Mouse (Mus musculus) CD4-positive, CD25-positive, alpha-beta regulatory T cell, adult 4 months (primary cell): Measurements from ENCODE around the gene Scaf4. TPM values are rescaled to one million over a fixed set of nuclear protein-coding genes. Genes with fewer than 3 reads are reported as not detected.
A peak's percentile ranks its signal among the peaks of the same experiment; 100 is the strongest.
"Not testable (repeated sequence)": the region's sequence is repeated elsewhere in the genome, so short reads cannot be mapped to it uniquely, and the experiment has no call there.

ENCODE experiments used
- ATAC-seq: one replicate; pipeline ENCODE4 v1.8.0; 2017
- polyA plus RNA-seq, 2 experiments: library from polyadenylated mRNA; unstranded; fragments of 100-300 nt; shearing (Covaris generic); gene quantifications; one replicate each; pipeline ENCODE4 v1.2.1; 2017

The Scaf4 gene
- polyA plus RNA-seq, 2 experiments from 2014 or later, result 9.9 to 11.4 TPM

- no peak for ATAC-seq
Observed at GRCm38 (mm10) chr16:90234617-90235016, 49.7 kb downstream of the Scaf4 start.

GRCm38 (mm10) chr16:90233702-90234101 lies 50.6 kb downstream of the Scaf4 start:
- ATAC-seq, result no peak

- no peak for ATAC-seq
Observed at GRCm38 (mm10) chr16:90231302-90231701, 53.0 kb downstream of the Scaf4 start.

DNA sequence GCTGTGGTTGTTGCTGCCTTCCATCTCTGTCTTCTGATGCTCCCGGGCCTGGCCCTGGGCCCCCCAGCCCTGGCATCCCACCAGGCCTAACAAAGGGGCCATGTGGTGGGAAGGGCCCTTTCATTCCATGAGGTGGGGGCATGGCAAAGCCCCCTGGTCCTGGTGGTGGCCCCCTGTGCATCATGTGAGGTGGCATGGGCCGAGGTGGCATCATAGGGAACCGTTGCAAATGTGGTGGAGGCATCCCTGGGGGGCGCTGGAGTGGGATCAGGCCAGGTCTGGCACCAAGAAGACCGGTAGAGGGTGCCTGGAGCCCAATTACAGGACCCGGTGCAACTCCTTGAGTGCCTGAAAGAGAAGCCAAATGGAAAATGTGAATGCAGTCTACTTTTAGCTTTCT lies 54.4 kb downstream of the Scaf4 start:
- ATAC-seq, result no peak

- peak; percentile 11 for ATAC-seq
Observed at GRCm38 (mm10) chr16:90221441-90222070, 62.7 kb downstream of the Scaf4 start.

GRCm38 (mm10) chr16:90220892-90221431 lies 63.3 kb downstream of the Scaf4 start:
- ATAC-seq, result peak; percentile 52

- peak; percentile 90 for ATAC-seq
Observed at GRCm38 (mm10) chr16:90220026-90220891, 64.0 kb downstream of the Scaf4 start, which contains the start of gene Sod1. Gene Sod1 (plus strand): TSS chr16:90220754.

DNA sequence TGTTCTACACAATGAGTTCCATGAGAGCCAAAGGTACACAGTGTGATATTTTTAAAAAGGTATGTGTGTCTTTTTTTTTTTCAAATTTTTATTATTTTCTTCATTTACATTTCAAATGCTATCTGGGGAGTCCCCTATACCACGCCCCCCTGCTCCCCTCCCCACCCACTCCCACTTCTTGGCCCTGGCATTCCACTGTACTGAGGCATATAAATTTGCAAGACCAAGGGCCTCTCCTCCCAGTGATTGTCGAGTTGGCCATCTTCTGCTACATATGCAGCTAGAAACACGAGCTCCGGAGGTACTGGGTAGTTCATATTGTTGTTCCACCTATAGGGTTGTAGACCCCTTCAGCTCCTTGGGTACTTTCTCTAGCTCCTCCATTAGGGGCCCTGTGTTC lies 64.9 kb downstream of the Scaf4 start:
- ATAC-seq, result not testable (repeated sequence)

- ATAC-seq, result no peak
Observed at GRCm38 (mm10) chr16:90217926-90218325, 66.4 kb downstream of the Scaf4 start.

- no peak for ATAC-seq
Observed at GRCm38 (mm10) chr16:90217356-90217755, 66.9 kb downstream of the Scaf4 start.

- no peak for ATAC-seq
Observed at GRCm38 (mm10) chr16:90216414-90216813, 67.9 kb downstream of the Scaf4 start.

GRCm38 (mm10) chr16:90215879-90216278 lies 68.4 kb downstream of the Scaf4 start:
- ATAC-seq, result not testable (repeated sequence)

DNA sequence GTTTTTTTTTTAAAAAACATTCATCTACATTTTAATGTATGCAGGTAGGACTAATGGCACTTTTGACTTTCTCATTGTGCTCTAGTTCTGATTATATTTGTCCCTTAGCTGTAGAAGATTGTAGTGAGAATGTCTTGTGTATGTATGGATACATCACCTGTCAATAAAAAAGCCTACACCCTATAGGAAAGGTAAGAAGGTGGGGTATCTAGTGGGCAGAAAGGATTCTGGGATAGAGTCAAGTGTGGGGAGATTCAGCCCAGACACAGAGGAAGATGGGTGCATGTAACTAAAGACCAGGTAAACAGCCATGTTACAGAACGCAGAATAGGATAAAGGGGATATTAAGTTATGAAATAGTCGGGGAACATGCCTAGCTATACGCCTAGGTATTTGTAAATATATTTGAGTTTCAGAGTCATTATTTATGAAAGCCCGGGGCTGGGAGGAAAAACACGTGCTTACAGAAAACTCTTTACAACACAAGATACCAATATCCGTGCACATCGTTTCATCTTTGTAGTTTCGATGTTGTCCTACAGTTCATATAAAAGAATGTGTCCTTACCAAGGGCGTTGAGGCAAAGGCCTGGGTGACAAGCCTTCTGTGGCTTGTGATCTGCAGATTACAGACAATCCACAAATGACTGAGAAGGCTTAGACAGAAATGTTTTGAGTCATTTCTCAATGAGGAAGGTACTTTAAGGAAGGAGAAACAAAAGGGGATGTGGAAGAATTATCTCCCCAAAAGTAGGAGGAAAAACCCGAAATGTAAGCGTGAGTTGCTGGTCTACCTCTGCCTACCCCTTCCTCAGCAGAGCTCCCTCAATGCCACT lies 69.4 kb downstream of the Scaf4 start:
- no peak for ATAC-seq

- ATAC-seq, result no peak
Observed at GRCm38 (mm10) chr16:90213477-90214339, 70.6 kb downstream of the Scaf4 start.

GRCm38 (mm10) chr16:90211767-90212166 lies 72.5 kb downstream of the Scaf4 start:
- ATAC-seq, result no peak

GRCm38 (mm10) chr16:90210717-90211116 lies 73.6 kb downstream of the Scaf4 start:
- ATAC-seq, result no peak

DNA sequence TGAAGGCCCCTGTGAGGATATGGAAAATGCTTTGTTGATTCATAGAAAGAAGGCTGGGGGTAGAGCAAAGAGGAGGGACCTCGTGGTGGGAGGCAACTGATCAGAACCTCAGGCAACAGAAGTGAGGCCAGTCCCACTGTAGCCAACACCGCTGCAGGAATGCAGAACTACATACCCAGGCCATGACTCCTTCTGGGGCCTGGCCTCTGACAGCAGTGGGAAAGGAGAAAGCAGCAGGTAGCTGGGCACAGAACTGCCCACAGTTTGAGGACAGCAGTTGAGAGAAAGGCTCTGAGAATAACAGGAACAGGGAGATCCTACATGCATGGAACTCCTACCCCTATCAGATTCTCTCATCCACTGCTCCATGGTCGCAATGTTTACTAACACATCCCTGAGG lies 75.3 kb downstream of the Scaf4 start:
- no peak for ATAC-seq

DNA sequence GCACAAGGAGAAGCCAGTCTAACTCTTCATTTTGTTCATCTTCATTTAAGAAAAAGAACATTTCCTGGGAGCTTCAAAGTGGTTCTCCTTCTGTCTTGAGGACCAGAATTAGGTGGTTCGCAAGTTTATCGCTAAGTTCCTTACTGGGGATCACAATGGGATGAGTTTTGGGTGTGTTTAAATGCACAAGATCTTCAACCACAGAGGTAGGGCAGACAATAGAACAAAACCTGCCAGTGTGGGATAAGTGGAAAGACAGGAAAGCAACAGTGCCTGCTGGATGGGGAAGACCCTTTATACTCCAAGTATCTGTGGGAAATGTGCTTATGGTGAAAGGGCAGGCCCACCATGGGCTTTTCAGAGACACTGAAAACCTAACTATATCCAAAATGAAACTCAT lies 79.4 kb downstream of the Scaf4 start:
- ATAC-seq, result no peak

DNA sequence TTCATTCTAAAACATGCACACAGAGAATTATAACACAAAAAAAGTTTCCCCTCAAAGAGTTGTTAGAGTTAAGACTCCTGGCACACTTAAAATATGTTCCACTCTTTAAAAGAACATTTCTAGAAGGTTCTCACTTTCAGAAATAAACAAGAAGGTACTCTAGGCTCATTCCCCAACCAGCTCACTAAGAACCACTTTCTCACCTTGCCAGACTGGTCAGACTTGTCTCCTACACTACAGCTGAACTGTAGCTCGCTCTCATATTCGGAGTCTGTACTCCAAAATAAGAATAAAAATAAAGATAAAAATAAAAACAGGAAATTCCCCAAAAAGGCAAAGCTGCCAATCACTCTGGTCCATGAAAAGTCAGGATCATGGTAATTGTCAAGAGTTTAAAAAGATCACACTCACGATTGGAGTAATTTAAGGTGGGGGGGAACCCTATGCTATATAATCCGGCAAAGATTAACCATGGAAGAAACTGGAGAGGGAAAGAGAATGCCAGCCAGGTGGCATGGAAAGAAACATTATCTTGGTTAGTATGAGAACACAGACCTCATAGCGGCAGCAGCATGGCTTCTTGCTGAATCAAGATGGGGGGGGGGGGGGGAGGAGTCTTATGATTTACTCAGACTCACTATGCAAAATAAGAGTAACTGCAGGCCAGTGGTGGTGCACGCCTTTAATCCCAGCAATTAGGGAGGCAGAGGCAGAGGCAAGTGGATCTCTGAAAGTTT lies 80.9 kb downstream of the Scaf4 start:
- ATAC-seq, result no peak

DNA sequence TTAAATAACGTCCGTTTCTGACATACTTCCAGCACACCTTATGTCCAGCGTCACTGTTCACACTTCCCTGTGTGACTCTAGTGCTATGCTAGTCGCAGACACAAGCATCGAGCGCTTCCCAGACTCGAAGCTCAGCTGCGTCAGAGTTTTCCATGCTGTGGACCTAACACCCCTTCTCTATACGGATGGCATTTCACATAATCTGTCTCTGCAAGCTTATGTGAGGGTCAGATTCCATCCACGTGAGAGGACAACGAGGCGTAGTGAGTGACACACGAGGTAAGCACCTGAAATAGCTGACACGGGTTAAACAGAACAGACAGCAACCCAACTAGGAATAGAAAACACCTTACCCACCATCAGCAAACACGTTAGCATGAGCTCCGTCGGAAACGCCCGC lies 82.2 kb downstream of the Scaf4 start:
- no peak for ATAC-seq

- ATAC-seq, result no peak
Observed at GRCm38 (mm10) chr16:90199174-90199573, 85.1 kb downstream of the Scaf4 start.
